Mouse (Mus musculus) myocyte (in vitro differentiated cells): Measurements from ENCODE around the gene Hnrnpul1. TPM values are rescaled to one million over a fixed set of nuclear protein-coding genes. Genes with fewer than 3 reads are reported as not detected.

Experiments
- H3K27me3 ChIP-seq: one replicate; pipeline ENCODE4 v1.6.1; 2011; ENCODE audit not compliant: control insufficient read depth, insufficient read depth, insufficient read length
- H3K36me3 ChIP-seq: one replicate; pipeline ENCODE4 v1.6.1; 2011; ENCODE audit not compliant: control insufficient read depth, insufficient read depth
- H3K4me2 ChIP-seq: one replicate; pipeline ENCODE4 v1.6.1; 2011; ENCODE audit warnings: low read depth, control low read depth
- H3K4me3 ChIP-seq: one replicate; pipeline ENCODE4 v1.5.1; 2011; ENCODE audit warnings: mild to moderate bottlenecking, control low read depth, moderate library complexity
- H3K79me2 ChIP-seq: one replicate; pipeline ENCODE4 v1.6.1; 2011; ENCODE audit not compliant: control insufficient read depth, insufficient read depth
- H3ac ChIP-seq: one replicate; pipeline ENCODE4 v1.6.1; 2011; ENCODE audit not compliant: control insufficient read depth, insufficient read length
- CEBPB ChIP-seq: IDR thresholded peaks from 2 replicates; pipeline ENCODE4 v1.6.1; 2011; ENCODE audit warnings: mild to moderate bottlenecking, moderate library complexity; ENCODE audit not compliant: poor library complexity, insufficient read depth, severe bottlenecking
- E2F4 ChIP-seq: IDR thresholded peaks from one replicate; pipeline ENCODE4 v1.6.1; 2011; ENCODE audit warnings: mild to moderate bottlenecking, control low read depth, moderate library complexity; ENCODE audit not compliant: insufficient read depth
- MAX ChIP-seq: IDR thresholded peaks from one replicate; pipeline ENCODE4 v1.6.1; 2011; ENCODE audit warnings: low read depth, mild to moderate bottlenecking, control low read depth
- MYOD1 ChIP-seq, 3 experiments: IDR thresholded peaks; one replicate each; pipeline ENCODE4 v1.6.1; 2011; ENCODE audit warnings: control low read depth in 2 of 3, low read depth in 2 of 3, mild to moderate bottlenecking in 2 of 3, moderate library complexity in 1 of 3; ENCODE audit not compliant: insufficient read length in 2 of 3, control insufficient read depth in 1 of 3
- MYOG ChIP-seq, 3 experiments: IDR thresholded peaks; one replicate each; pipeline ENCODE4 v1.6.1; 2011; ENCODE audit warnings: control low read depth in 2 of 3, low read depth in 2 of 3, mild to moderate bottlenecking in 2 of 3; ENCODE audit not compliant: insufficient read length in 2 of 3, control insufficient read depth in 1 of 3, insufficient read depth in 1 of 3
- POLR2A ChIP-seq: IDR thresholded peaks from one replicate; pipeline ENCODE4 v1.6.1; 2011; ENCODE audit warnings: low read depth, mild to moderate bottlenecking, control low read depth, moderate library complexity; ENCODE audit not compliant: insufficient read length
- POLR2AphosphoS2 ChIP-seq: IDR thresholded peaks from one replicate; pipeline ENCODE4 v1.6.1; 2011; ENCODE audit warnings: low read depth, control low read depth; ENCODE audit not compliant: insufficient read length
- REST ChIP-seq: IDR thresholded peaks from one replicate; pipeline ENCODE4 v1.6.1; 2011; ENCODE audit warnings: mild to moderate bottlenecking, control low read depth, moderate library complexity; ENCODE audit not compliant: insufficient read depth, insufficient read length
- SRF ChIP-seq: IDR thresholded peaks from one replicate; pipeline ENCODE4 v1.6.1; 2011; ENCODE audit warnings: low read depth; ENCODE audit not compliant: control insufficient read depth, insufficient read length
- TCF12 ChIP-seq: IDR thresholded peaks from one replicate; pipeline ENCODE4 v1.6.1; 2011; ENCODE audit warnings: mild to moderate bottlenecking, control low read depth; ENCODE audit not compliant: poor library complexity, insufficient read depth, severe bottlenecking
- TCF3 ChIP-seq: IDR thresholded peaks from one replicate; pipeline ENCODE4 v1.6.1; 2011; ENCODE audit warnings: low read depth, control low read depth; ENCODE audit not compliant: insufficient read length
- USF1 ChIP-seq: IDR thresholded peaks from one replicate; pipeline ENCODE4 v1.6.1; 2011; ENCODE audit warnings: low read depth, mild to moderate bottlenecking, control low read depth, moderate library complexity
- polyA plus RNA-seq: library from polyadenylated mRNA; unstranded; fragments of >200 nt; fragmentation: generic; extraction: Trizol; gene quantifications from one replicate; pipeline ENCODE4 v1.2.1, GENCODE M21; 2012; ENCODE audit warnings: missing spikeins

Hnrnpul1 gene
- polyA plus RNA-seq, 1 experiment, result 76.2 TPM

DNA sequence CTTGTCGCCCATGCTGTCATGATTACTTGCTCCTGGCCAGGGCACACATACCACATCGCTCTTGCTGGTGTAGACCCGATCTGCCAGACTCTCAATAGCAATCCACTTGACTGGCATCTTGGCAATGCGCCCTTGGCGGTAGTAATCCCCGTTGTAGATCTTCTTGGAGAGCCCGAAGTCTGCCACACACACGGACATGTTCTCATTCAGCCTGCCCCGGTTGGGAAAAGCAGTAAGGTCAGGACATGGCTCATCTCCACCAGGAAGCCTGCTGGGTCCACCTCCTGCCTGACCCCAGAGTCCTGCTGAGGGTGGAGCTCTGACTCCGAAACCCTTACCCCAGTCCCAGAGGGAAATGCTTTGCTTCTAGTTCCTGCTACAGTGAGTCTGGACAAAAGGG lies 6.8 kb upstream of the Hnrnpul1 start:
- TF ChIP-seq MAX, result no peak
- TF ChIP-seq USF1, result no peak
- no peak for TF ChIP-seq REST
- no peak for TF ChIP-seq POLR2A
- TF ChIP-seq SRF, result no peak
- TF ChIP-seq POLR2AphosphoS2, result no peak
- TF ChIP-seq MYOG (IDR thresholded peaks at IDR 0.05; ENCODE audit: control insufficient read depth in 1 of 3, insufficient read depth in 1 of 3, insufficient read length in 2 of 3, low read depth in 2 of 3), result no peak
- TF ChIP-seq TCF3, result no peak
- no peak for TF ChIP-seq MYOD1 (IDR thresholded peaks at IDR 0.05; ENCODE audit: control insufficient read depth in 1 of 3, insufficient read length in 2 of 3, low read depth in 2 of 3)
- TF ChIP-seq CEBPB, result no peak
- no peak for TF ChIP-seq E2F4
- no peak for TF ChIP-seq TCF12
- Histone ChIP-seq H3K27me3 (no peaks in the 10 kb centered on the region), H3K36me3 (peaks cover 28% of the 10 kb centered on the region)

DNA sequence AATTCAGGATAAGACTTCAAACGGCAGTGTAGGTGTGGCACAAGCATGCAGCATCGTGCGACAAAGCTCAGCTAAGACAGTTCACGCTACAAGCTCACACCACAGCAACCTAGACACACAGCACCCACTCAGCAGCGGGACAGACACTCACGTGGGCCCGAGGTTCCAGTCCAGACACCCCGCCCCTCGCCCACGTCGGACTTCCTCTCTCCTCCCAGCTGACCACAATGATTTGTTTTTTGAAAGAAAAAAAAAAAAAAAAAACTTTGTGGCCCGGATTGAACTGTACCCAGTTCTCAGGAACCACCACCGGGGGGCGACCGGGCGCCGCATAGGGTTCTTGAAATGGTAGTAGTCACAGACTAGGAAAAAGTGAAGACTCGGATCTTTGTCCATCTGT lies 1.5 kb upstream of the Hnrnpul1 start:
- Histone ChIP-seq H3K27me3 (no peaks in the 10 kb centered on the region), H3K4me3 (peak overlapping the region; percentile 95), H3ac (no peak overlapping the region), H3K36me3 (peaks cover 14% of the 10 kb centered on the region), H3K79me2 (peaks cover 33% of the 10 kb centered on the region), H3K4me2 (peak overlapping the region; percentile 100)
- peak; percentile 100 for TF ChIP-seq POLR2AphosphoS2
- peak; percentile 5 for TF ChIP-seq REST
- no peak for TF ChIP-seq E2F4
- peak; percentile 98 for TF ChIP-seq POLR2A
- peak; percentile 80 for TF ChIP-seq USF1
- TF ChIP-seq MAX, result peak; percentile 18
- no peak for TF ChIP-seq TCF12

More for the DNA sequence above, 6.8 kb upstream of the Hnrnpul1 start:
- H3ac ChIP-seq, result no peak overlapping the region
- H3K79me2 ChIP-seq, result no peaks in the 10 kb centered on the region
- no peak overlapping the region for H3K4me2 ChIP-seq
- no peak overlapping the region for H3K4me3 ChIP-seq

DNA sequence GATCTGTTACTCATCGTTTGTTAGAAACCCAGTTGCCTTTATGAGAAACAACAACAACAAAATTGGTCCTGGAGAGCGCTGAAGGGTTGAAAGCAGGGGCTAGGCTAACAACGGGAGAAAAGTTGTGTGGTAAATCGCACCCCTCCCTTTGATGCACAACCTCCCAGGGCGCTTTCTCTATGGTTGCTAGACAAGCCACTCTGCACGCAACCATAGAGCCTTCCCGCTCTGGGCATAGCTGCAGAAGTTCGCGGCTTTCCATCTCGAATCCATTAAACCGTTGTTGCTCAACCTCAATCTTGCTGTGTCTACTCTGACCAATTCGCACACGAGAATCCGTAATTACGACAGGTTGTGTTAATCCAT lies 894 bp upstream of the Hnrnpul1 start:
- TF ChIP-seq TCF12 (no peak), E2F4 (no peak), POLR2A (no peak), CEBPB (no peak), MYOD1 (IDR thresholded peaks at IDR 0.05; ENCODE audit: control insufficient read depth in 1 of 3, insufficient read length in 2 of 3, low read depth in 2 of 3) (no peak), TCF3 (no peak), POLR2AphosphoS2 (no peak), SRF (no peak), USF1 (no peak), MYOG (IDR thresholded peaks at IDR 0.05; ENCODE audit: control insufficient read depth in 1 of 3, insufficient read depth in 1 of 3, insufficient read length in 2 of 3, low read depth in 2 of 3) (no peak), REST (no peak), MAX (no peak)
- peaks cover 38% of the 10 kb centered on the region for H3K79me2 ChIP-seq
- no peaks in the 10 kb centered on the region for H3K27me3 ChIP-seq
- peak overlapping the region; percentile 95 for H3K4me3 ChIP-seq
- peak overlapping the region; percentile 72 for H3ac ChIP-seq
- peaks cover 17% of the 10 kb centered on the region for H3K36me3 ChIP-seq
- H3K4me2 ChIP-seq, result peak overlapping the region; percentile 100

DNA sequence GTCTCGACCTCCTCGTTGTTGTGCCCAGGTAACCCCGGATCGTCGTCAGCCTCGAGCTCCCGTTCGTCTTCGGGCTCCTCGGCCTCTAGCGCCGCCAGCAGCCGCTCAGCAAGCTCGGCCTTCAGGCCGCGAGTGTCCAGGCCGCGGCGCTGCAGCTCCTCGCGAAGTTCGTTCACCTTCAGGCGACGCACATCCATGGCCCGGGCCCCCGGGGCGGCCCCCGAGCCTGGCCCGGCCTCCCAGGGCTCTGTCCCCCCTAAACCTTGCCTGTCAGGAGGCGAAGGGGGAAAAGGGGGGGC lies 169 bp downstream of the Hnrnpul1 start:
- Histone ChIP-seq H3K4me3 (peak overlapping the region; percentile 95), H3K4me2 (no peak overlapping the region), H3ac (peak overlapping the region; percentile 72), H3K79me2 (peaks cover 45% of the 10 kb centered on the region), H3K36me3 (peaks cover 27% of the 10 kb centered on the region), H3K27me3 (no peaks in the 10 kb centered on the region)
- peak in 1 of 3 experiments; percentile 1 for TF ChIP-seq MYOD1 (IDR thresholded peaks at IDR 0.05; ENCODE audit: control insufficient read depth in 1 of 3, insufficient read length in 2 of 3, low read depth in 2 of 3)
- no peak for TF ChIP-seq CEBPB
- TF ChIP-seq MYOG (IDR thresholded peaks at IDR 0.05; ENCODE audit: control insufficient read depth in 1 of 3, insufficient read depth in 1 of 3, insufficient read length in 2 of 3, low read depth in 2 of 3), result peak in 1 of 3 experiments; percentile 25
- TF ChIP-seq POLR2A, result peak; percentile 30

DNA sequence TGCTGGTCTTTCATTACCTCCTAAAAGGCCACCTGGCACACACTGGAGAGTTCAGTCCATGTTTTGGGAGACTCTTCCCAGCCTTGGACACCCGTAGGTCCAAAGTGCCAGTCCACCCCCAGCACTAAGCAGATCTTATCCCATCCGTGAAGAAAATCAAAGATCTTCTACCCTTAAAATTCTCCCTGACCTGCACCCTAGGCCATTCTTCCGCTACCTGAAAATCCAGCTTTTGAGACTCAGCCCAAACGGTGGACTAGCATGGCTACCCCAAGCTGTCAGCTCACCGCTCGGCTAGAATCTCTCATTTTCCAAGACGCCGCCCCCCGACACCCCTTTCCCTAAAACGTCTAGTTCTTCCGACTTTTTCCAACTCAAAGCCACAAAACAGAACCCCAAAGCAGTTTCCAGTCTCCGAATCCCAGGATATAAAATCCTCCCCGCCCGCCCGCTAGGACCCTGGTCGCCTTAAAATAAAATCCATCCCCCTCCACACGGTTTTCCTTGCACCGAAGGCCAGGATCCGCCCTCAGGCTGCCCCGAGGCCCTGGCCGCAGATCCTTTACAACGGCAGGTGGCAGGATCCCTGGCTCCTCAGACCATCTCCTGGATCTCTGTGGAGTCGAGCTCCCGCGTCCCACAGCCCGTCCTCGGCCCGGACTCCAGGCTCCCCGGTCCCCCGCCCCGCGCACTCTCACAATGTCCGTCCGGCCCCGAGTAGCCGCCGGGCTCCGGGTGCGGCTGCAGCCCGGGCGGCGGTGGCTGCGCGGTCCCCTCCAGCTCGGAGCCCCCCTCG lies 716 bp downstream of the Hnrnpul1 start:
- peak overlapping the region; percentile 86 for H3K4me2 ChIP-seq
- H3K4me3 ChIP-seq, result peak overlapping the region; percentile 95
- peaks cover 51% of the 10 kb centered on the region for H3K79me2 ChIP-seq
- H3K27me3 ChIP-seq, result no peaks in the 10 kb centered on the region
- H3K36me3 ChIP-seq, result peaks cover 29% of the 10 kb centered on the region
- peak overlapping the region; percentile 72 for H3ac ChIP-seq
- TF ChIP-seq E2F4, result no peak

DNA sequence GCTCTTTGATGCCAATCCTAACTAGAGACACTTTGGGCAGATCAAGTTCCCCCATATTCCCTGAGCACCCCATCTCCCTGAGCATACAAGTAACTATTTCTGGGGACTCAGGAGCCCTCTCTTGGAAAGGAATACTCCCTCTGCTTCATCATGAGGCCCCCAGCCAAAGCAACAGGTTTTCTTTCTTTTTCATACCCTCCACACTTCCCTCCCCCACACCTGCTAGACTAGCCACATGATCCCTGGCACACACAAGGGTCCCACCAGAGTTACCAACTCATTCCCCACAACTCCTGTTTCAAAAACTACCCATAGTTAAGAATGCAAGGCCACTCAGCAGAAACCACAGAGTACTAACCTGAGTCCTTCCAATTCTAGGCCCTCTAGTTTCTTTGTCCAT lies 1.5 kb downstream of the Hnrnpul1 start:
- H3K36me3 ChIP-seq, result peaks cover 29% of the 10 kb centered on the region
- peaks cover 55% of the 10 kb centered on the region for H3K79me2 ChIP-seq
- H3K4me2 ChIP-seq, result peak overlapping the region; percentile 86
- H3K27me3 ChIP-seq, result no peaks in the 10 kb centered on the region
- no peak for TF ChIP-seq REST
- TF ChIP-seq USF1, result no peak
- TF ChIP-seq CEBPB, result no peak
- TF ChIP-seq MAX, result no peak
- TF ChIP-seq MYOG (IDR thresholded peaks at IDR 0.05; ENCODE audit: control insufficient read depth in 1 of 3, insufficient read depth in 1 of 3, insufficient read length in 2 of 3, low read depth in 2 of 3), result no peak
- no peak for TF ChIP-seq E2F4
- no peak for TF ChIP-seq TCF12
- no peak for TF ChIP-seq POLR2A
- no peak for TF ChIP-seq POLR2AphosphoS2
- TF ChIP-seq MYOD1 (IDR thresholded peaks at IDR 0.05; ENCODE audit: control insufficient read depth in 1 of 3, insufficient read length in 2 of 3, low read depth in 2 of 3), result no peak
- no peak for TF ChIP-seq SRF
- no peak for TF ChIP-seq TCF3
- H3K4me3 ChIP-seq, result peak overlapping the region; percentile 95
- peak overlapping the region; percentile 72 for H3ac ChIP-seq
